Comparison of ENCODE assay signal across 8 mouse cellular contexts in genomic region chr7:66110636-66111112, GRCm38 (mm10). TPM values are rescaled to one million over a fixed set of nuclear protein-coding genes. Genes with fewer than 3 reads are reported as not detected.
DNase-seq lines count a peak whose midpoint lies in the region; ATAC-seq and TF ChIP-seq lines count a peak whose summit lies in the region.

No protein-coding gene starts in this region.

- peak overlapping the region; percentile 99 for H3K4me2 ChIP-seq in midbrain, embryonic 15.5 days

- DNase-seq in heart, adult 2 months = no peak
- DNase-seq in heart, adult 11 months = no peak
- DNase-seq in B cell, adult 2 months = peak; percentile 34 to 39
- peak; percentile 58 for DNase-seq in embryo, embryonic 10.5 days (ENCODE audit: low spot score)
- DNase-seq in left cerebral cortex, postnatal 10 days (ENCODE audit: extremely low spot score in 1 of 2, low spot score in 2 of 2) = no peak
- DNase-seq in urinary bladder, postnatal 10 days (ENCODE audit: low spot score) = no peak

- 18% methylated on average over 10 of the region's 10 CpGs for WGBS in heart, adult 2 months
- 1% methylated on average over 10 of the region's 10 CpGs for WGBS in midbrain, embryonic 15.5 days

- no peak for TF ChIP-seq CTCF in heart, adult 2 months (IDR thresholded peaks at IDR 0.05)

- peak overlapping the region; percentile 38; the same call in 1 of the 2 replicates for H3K27ac ChIP-seq in heart, adult 2 months
- peak overlapping the region; percentile 95 for H3K27ac ChIP-seq in midbrain, embryonic 15.5 days

- intact Hi-C loops in heart, adult 2 months (cut with DNase I) = no loop called here
- intact Hi-C loops in left cerebral cortex, postnatal 10 days (cut with DNase I) = no loop called here

- TF ChIP-seq EP300 in heart, adult 2 months (IDR thresholded peaks at IDR 0.05; ENCODE audit: insufficient read depth, low read depth, low read length) = no peak

- peak overlapping the region; percentile 19; the same call in 1 of the 2 replicates for H3K9ac ChIP-seq in heart, adult 2 months (ENCODE audit: low read depth, low read length)
- H3K9ac ChIP-seq in midbrain, embryonic 15.5 days = peak overlapping the region; percentile 94

- H3K79me2 ChIP-seq in heart, adult 2 months (replicated peaks; ENCODE audit: control insufficient read depth, insufficient read depth, low read length) = no peaks in the 10 kb centered on the region

- H3K4me1 ChIP-seq in heart, adult 2 months (ENCODE audit: control insufficient read depth, insufficient read depth, low read length) = peaks cover 4% of the 10 kb centered on the region; the same call in 1 of the 2 replicates
- peaks cover 50% of the 10 kb centered on the region for H3K4me1 ChIP-seq in midbrain, embryonic 15.5 days

- H3K36me3 ChIP-seq in heart, adult 2 months (ENCODE audit: control insufficient read depth, insufficient read depth, low read length) = no peaks in the 10 kb centered on the region
- H3K36me3 ChIP-seq in midbrain, embryonic 15.5 days (replicated peaks) = no peaks in the 10 kb centered on the region

- H3K9me3 ChIP-seq in midbrain, embryonic 15.5 days = no peaks in the 10 kb centered on the region

- H3K27me3 ChIP-seq in heart, adult 2 months (ENCODE audit: control insufficient read depth, insufficient read depth, low read length) = no peaks in the 10 kb centered on the region
- peaks cover 10% of the 10 kb centered on the region; the same call in 1 of the 2 replicates for H3K27me3 ChIP-seq in midbrain, embryonic 15.5 days (replicated peaks)

- H3K4me3 ChIP-seq in heart, adult 2 months = peak overlapping the region; percentile 70
- H3K4me3 ChIP-seq in midbrain, embryonic 15.5 days = peak overlapping the region; percentile 99

- peak; percentile 16 for ATAC-seq in inflammation-experienced regulatory T-cells, adult 6 months
- ATAC-seq in midbrain, embryonic 15.5 days (replicated peaks) = no peak

- TF ChIP-seq POLR2A in heart, adult 2 months (IDR thresholded peaks at IDR 0.05; ENCODE audit: insufficient read depth, low read depth, low read length) = no peak

RNA-seq across cellular contexts. Expression of gene Chsy1, which starts 1.4 kb away (rescaled TPM):
- 10 to 100 TPM; 12.3 to 13.4 TPM for total RNA-seq in heart, adult 2 months (2021)
- 4.8 and 7.5 TPM in 2 replicates for polyA plus RNA-seq in heart, adult 2 months (2012; rRNA removed)
- 10 to 100 TPM in 2 of 3 experiments, 1 to 10 TPM in 1; 8.9 to 54.6 (median 10.3) TPM for polyA plus RNA-seq in inflammation-experienced regulatory T-cells, adult 6 months (2017; shearing (Covaris generic))
- polyA plus RNA-seq in midbrain, embryonic 15.5 days (2015; fragmentation: Nextera tagmentation; extraction: Ambion mirVana) = 10.0 and 10.7 TPM in 2 replicates
- total RNA-seq in left cerebral cortex, postnatal 10 days (2021) = 10 to 100 TPM; 21.3 to 21.6 TPM

RNA-seq across cellular contexts. Expression of gene Selenos, which starts 31.2 kb away (rescaled TPM):
- total RNA-seq in heart, adult 2 months (2021) = 10 to 100 TPM; 34.1 to 43.7 TPM
- 32.5 and 43.5 TPM in 2 replicates for polyA plus RNA-seq in heart, adult 2 months (2012; rRNA removed)
- polyA plus RNA-seq in inflammation-experienced regulatory T-cells, adult 6 months (2017; shearing (Covaris generic)) = 100 to 1,000 TPM; 180 to 191 (median 182) TPM
- polyA plus RNA-seq in midbrain, embryonic 15.5 days (2015; fragmentation: Nextera tagmentation; extraction: Ambion mirVana) = 80.2 and 84.7 TPM in 2 replicates
- 10 to 100 TPM; 50.4 to 50.9 TPM for total RNA-seq in left cerebral cortex, postnatal 10 days (2021)

RNA-seq across cellular contexts. Expression of gene Snrpa1, which starts 51.9 kb away (rescaled TPM):
- 10 to 100 TPM; 21.7 to 22.3 TPM for total RNA-seq in heart, adult 2 months (2021)
- 9.3 and 17.8 TPM in 2 replicates for polyA plus RNA-seq in heart, adult 2 months (2012; rRNA removed)
- 100 to 1,000 TPM; 128 to 166 (median 136) TPM for polyA plus RNA-seq in inflammation-experienced regulatory T-cells, adult 6 months (2017; shearing (Covaris generic))
- polyA plus RNA-seq in midbrain, embryonic 15.5 days (2015; fragmentation: Nextera tagmentation; extraction: Ambion mirVana) = 127 and 132 TPM in 2 replicates
- 10 to 100 TPM; 38.7 to 42.6 TPM for total RNA-seq in left cerebral cortex, postnatal 10 days (2021)

Comparison
In these comparisons a context has a peak if more than half of its experiments do, and no peak if none do; other contexts are left out.
1. DNase-seq: peak in B cell, adult 2 months (2 of 2) and embryo, embryonic 10.5 days (single experiment); none in heart, adult 2 months (0 of 2), heart, adult 11 months (single experiment), left cerebral cortex, postnatal 10 days (0 of 2) and urinary bladder, postnatal 10 days (single experiment).